Mouse (Mus musculus) limb, embryonic 10.5 days (tissue): ENCODE data around the gene Creb3l2. TPM values are rescaled to one million over a fixed set of nuclear protein-coding genes. Genes with fewer than 3 reads are reported as not detected.
A peak's percentile ranks its signal among the peaks of the same experiment; 100 is the strongest.

ENCODE experiments used
- DNase-seq: peaks from one replicate; pipeline ENCODE4 v3.0.0-alpha.2; 2017; ENCODE audit warnings: low spot score
- H3K27ac ChIP-seq: fragments of 300-500 bp; sonication (generic); 2 replicates; pipeline ENCODE4 v1.5.1; 2016; ENCODE audit warnings: mild to moderate bottlenecking
- H3K27me3 ChIP-seq: fragments of 300-500 bp; sonication (generic); 2 replicates; pipeline ENCODE4 v1.6.1; 2016; ENCODE audit warnings: low read depth, mild to moderate bottlenecking; ENCODE audit not compliant: poor library complexity, severe bottlenecking
- H3K36me3 ChIP-seq: fragments of 300-500 bp; sonication (generic); 2 replicates; pipeline ENCODE4 v1.6.1; 2016; ENCODE audit warnings: mild to moderate bottlenecking, moderate library complexity
- H3K4me1 ChIP-seq: fragments of 300-500 bp; sonication (generic); 2 replicates; pipeline ENCODE4 v1.6.1; 2016
- H3K4me3 ChIP-seq: fragments of 300-500 bp; sonication (generic); 2 replicates; pipeline ENCODE4 v1.5.1; 2016; ENCODE audit warnings: mild to moderate bottlenecking, moderate library complexity
- H3K9me3 ChIP-seq: fragments of 300-500 bp; sonication (generic); replicated peaks from 2 replicates; pipeline ENCODE4 v1.6.1; 2016; ENCODE audit warnings: mild to moderate bottlenecking
- WGBS: fragments of 180-500 bp; shearing (Covaris S2); methylation state at CpG from one replicate; pipeline ENCODE4 v1.1.7; 2016; 5-methylcytosine and 5-hydroxymethylcytosine counted together
- polyA plus RNA-seq: library from polyadenylated mRNA; unstranded; fragments of >200 nt; fragmentation: Nextera tagmentation; extraction: Ambion mirVana; gene quantifications from 2 replicates; pipeline ENCODE4 v1.2.1, GENCODE M21; 2016

Creb3l2 gene
- polyA plus RNA-seq, 1 experiment from 2014 or later: 17.2 TPM

- Histone ChIP-seq H3K36me3 (peaks cover 12% of the 10 kb centered on the region; the same call in 1 of the 2 replicates), H3K27me3 (no peaks in the 10 kb centered on the region), H3K9me3 (no peaks in the 10 kb centered on the region), H3K27ac (peak overlapping the region; percentile 53; the same call in 1 of the 2 replicates), H3K4me3 (no peak overlapping the region), H3K4me1 (peaks cover 40% of the 10 kb centered on the region)
- WGBS: 75% methylated on average over 17 of the region's 17 CpGs
- DNase-seq: no peak
Observed at GRCm38 (mm10) chr6:37419445-37419941, 22.5 kb downstream of the Creb3l2 start.

DNA sequence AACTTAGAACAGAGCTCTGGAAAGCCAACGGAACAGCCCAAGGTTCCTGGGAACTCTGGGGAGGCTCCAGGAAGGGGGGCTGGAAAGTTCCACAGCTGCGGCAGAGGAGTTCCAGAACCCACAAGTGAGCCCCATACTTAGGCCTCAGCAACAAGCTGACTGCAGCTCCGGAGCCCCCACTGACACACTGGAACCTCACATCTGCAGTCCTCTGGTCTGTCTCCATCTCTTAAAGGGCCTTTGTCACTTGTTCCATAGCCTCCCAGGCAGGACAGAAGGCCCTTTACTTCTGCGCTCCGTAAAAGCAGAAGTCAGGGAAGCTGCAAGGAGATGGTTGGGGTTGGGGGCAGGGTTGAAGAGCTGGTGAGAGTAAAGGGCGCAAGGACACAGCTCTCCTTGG is 23.0 kb downstream of the Creb3l2 start:
- no peaks in the 10 kb centered on the region for H3K9me3 ChIP-seq
- peaks cover 37% of the 10 kb centered on the region for H3K4me1 ChIP-seq
- no peak overlapping the region for H3K4me3 ChIP-seq
- H3K27me3 ChIP-seq: no peaks in the 10 kb centered on the region
- peaks cover 14% of the 10 kb centered on the region; the same call in 1 of the 2 replicates for H3K36me3 ChIP-seq
- 72% methylated on average over 6 of the region's 6 CpGs for WGBS
- peak overlapping the region; percentile 53; the same call in 1 of the 2 replicates for H3K27ac ChIP-seq
- no peak for DNase-seq

DNA sequence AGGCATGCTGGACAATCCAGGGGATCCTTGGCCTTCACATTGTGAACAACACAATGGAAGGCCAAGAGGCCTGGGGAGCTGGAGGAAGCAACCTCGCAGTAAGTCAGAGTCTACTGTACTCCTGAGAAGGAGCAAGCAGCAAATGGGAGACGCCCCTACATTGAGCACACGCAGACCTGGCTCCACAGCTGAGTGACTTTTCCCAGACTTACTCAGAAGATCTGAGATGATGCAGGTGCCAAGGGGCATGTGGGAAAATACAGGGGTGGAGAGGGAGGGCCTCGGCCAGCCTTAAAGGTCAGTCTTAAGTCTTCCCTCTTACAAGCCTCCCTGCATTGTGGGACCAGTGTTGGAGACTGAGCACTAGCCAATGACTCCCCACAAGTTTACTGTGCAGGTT is 25.2 kb downstream of the Creb3l2 start:
- no peak for DNase-seq
- H3K4me3 ChIP-seq: no peak overlapping the region
- no peaks in the 10 kb centered on the region for H3K27me3 ChIP-seq
- H3K9me3 ChIP-seq: no peaks in the 10 kb centered on the region
- H3K27ac ChIP-seq: no peak overlapping the region
- peaks cover 34% of the 10 kb centered on the region for H3K4me1 ChIP-seq
- WGBS: 87% methylated on average over 4 of the region's 4 CpGs
- H3K36me3 ChIP-seq: peaks cover 14% of the 10 kb centered on the region; the same call in 1 of the 2 replicates

DNA sequence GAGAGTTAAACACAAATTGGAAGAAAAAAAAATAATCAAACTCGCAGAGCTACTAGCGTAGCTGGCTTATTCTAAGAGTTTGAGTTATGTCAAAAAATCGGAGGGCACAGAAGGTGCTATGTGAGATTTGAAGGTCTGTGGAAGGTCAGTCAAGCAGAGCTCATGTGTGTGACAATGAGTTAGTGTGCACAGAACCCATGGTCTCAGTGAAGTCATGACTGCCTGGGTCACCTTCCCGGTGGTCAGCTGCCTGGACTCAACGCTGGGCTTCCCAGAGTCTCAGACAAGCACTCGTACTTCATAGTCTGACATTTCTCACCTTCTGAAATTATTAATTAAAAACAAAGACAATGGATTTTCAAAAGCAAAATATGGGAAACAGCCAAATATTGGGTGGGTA is 26.4 kb downstream of the Creb3l2 start:
- no peak for DNase-seq
- 81% methylated on average over 6 of the region's 6 CpGs for WGBS
- H3K36me3 ChIP-seq: 0 out of 2 replicates have a peak, but pooled peaks cover 12% of the 10 kb centered on the region
- no peaks in the 10 kb centered on the region for H3K27me3 ChIP-seq
- peaks cover 34% of the 10 kb centered on the region for H3K4me1 ChIP-seq
- H3K27ac ChIP-seq: peak overlapping the region; percentile 73
- no peak overlapping the region for H3K4me3 ChIP-seq
- no peaks in the 10 kb centered on the region for H3K9me3 ChIP-seq

- Histone ChIP-seq H3K36me3 (0 out of 2 replicates have a peak, but pooled peaks cover 12% of the 10 kb centered on the region), H3K27ac (peak overlapping the region; percentile 73), H3K4me3 (no peak overlapping the region), H3K27me3 (no peaks in the 10 kb centered on the region), H3K9me3 (no peaks in the 10 kb centered on the region), H3K4me1 (peaks cover 30% of the 10 kb centered on the region)
- 36% methylated on average over 7 of the region's 7 CpGs for WGBS
- peak; percentile 55 for DNase-seq
Observed at GRCm38 (mm10) chr6:37415034-37415433, 26.9 kb downstream of the Creb3l2 start.

DNA sequence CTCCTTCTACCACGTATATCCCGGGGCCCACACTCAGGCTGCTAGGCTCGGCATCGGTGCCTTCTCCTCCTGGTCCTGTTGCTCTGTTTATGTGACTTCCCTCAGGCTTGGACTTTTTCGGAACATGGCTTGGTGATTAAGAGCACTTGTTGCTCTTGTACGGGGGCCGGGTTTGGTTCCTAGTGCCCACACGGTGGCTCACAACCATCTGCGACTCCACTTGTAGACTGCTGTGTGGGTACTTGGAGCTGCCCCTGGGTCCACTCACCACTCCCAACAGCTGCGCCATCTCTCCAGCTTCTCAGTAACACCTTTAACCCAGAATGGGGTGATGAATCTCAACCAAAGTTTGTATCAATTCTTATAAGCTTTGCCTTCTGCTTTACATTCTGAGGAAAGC is 27.4 kb downstream of the Creb3l2 start:
- 92% methylated on average over 10 of the region's 10 CpGs for WGBS
- peak overlapping the region; percentile 73 for H3K27ac ChIP-seq
- H3K4me1 ChIP-seq: peaks cover 26% of the 10 kb centered on the region

GRCm38 (mm10) chr6:37411696-37412095 is 30.2 kb downstream of the Creb3l2 start:
- Histone ChIP-seq H3K27me3 (no peaks in the 10 kb centered on the region), H3K9me3 (no peaks in the 10 kb centered on the region), H3K27ac (peak overlapping the region; percentile 9; the same call in 1 of the 2 replicates), H3K36me3 (0 out of 2 replicates have a peak, but pooled peaks cover 5% of the 10 kb centered on the region), H3K4me3 (no peak overlapping the region), H3K4me1 (peaks cover 16% of the 10 kb centered on the region)
- 71% methylated on average over 3 of the region's 3 CpGs for WGBS
- DNase-seq: no peak

More for the DNA sequence above, 27.4 kb downstream of the Creb3l2 start:
- no peak overlapping the region for H3K4me3 ChIP-seq
- DNase-seq: no peak
- no peaks in the 10 kb centered on the region for H3K9me3 ChIP-seq
- 0 out of 2 replicates have a peak, but pooled peaks cover 12% of the 10 kb centered on the region for H3K36me3 ChIP-seq
- H3K27me3 ChIP-seq: no peaks in the 10 kb centered on the region

GRCm38 (mm10) chr6:37409829-37410228 is 32.1 kb downstream of the Creb3l2 start:
- Histone ChIP-seq H3K9me3 (no peaks in the 10 kb centered on the region), H3K27ac (no peak overlapping the region), H3K4me1 (peaks cover 6% of the 10 kb centered on the region), H3K36me3 (0 out of 2 replicates have a peak, but pooled peaks cover 5% of the 10 kb centered on the region), H3K4me3 (no peak overlapping the region), H3K27me3 (no peaks in the 10 kb centered on the region)
- 94% methylated on average over 2 of the region's 2 CpGs for WGBS
- DNase-seq: no peak

DNA sequence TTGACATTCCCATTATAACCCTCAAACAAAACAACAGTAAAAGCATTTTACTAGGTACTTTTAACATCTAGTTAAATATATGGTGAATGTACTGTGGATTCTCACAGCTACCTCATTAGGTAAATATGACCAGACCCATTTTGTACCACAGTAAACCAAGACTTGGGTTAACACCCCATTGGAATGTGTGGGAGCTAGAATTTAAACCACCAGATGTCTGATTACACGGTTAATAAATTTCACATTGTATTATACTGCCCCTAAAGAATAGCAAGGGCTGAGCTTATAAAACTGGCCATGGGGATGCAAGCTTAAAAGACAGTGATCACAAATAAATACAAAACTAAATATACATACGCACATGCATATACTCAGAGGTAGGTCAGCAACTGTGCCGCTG is 34.1 kb downstream of the Creb3l2 start:
- no peak for DNase-seq
- H3K27me3 ChIP-seq: no peaks in the 10 kb centered on the region
- no peak overlapping the region for H3K4me3 ChIP-seq
- no peaks in the 10 kb centered on the region for H3K9me3 ChIP-seq
- H3K36me3 ChIP-seq: no peaks in the 10 kb centered on the region
- 92% methylated on average over 3 of the region's 3 CpGs for WGBS
- H3K27ac ChIP-seq: no peak overlapping the region
- peaks cover 11% of the 10 kb centered on the region for H3K4me1 ChIP-seq

DNA sequence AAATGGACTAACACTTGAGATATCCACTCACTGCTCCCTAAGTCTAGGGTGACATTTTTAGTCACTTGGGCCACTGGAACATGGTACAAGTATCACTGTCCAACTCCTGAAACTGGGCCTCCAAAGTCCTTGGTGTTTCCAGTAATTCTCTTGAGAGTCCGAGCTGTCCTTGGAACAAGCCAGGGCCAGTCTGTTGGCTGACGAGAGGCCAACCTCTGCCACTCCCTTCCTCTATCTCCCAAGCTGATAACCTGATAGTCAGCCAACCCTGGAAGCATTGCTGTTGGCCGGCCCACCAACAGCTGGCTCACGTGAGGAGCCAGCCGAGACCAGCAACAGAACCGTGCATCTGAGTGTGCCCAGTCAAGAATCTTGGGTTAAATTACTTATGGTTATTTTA is 35.0 kb downstream of the Creb3l2 start:
- Histone ChIP-seq H3K27ac (no peak overlapping the region), H3K27me3 (no peaks in the 10 kb centered on the region), H3K4me3 (no peak overlapping the region), H3K36me3 (no peaks in the 10 kb centered on the region), H3K4me1 (peaks cover 18% of the 10 kb centered on the region), H3K9me3 (no peaks in the 10 kb centered on the region)
- no peak for DNase-seq
- WGBS: 87% methylated on average over 6 of the region's 6 CpGs

GRCm38 (mm10) chr6:37406018-37406417 is 35.9 kb downstream of the Creb3l2 start:
- 44% methylated on average over 10 of the region's 10 CpGs for WGBS

GRCm38 (mm10) chr6:37404325-37404724 is 37.6 kb downstream of the Creb3l2 start:
- H3K27ac ChIP-seq: no peak overlapping the region
- H3K36me3 ChIP-seq: no peaks in the 10 kb centered on the region
- peaks cover 36% of the 10 kb centered on the region for H3K4me1 ChIP-seq
- 55% methylated on average over 3 of the region's 3 CpGs for WGBS
- no peaks in the 10 kb centered on the region for H3K9me3 ChIP-seq
- H3K27me3 ChIP-seq: no peaks in the 10 kb centered on the region
- H3K4me3 ChIP-seq: no peak overlapping the region
- DNase-seq: no peak

More at GRCm38 (mm10) chr6:37406018-37406417, 35.9 kb downstream of the Creb3l2 start:
- no peaks in the 10 kb centered on the region for H3K27me3 ChIP-seq
- no peak overlapping the region for H3K27ac ChIP-seq
- no peak for DNase-seq
- H3K4me3 ChIP-seq: no peak overlapping the region
- H3K4me1 ChIP-seq: peaks cover 27% of the 10 kb centered on the region
- H3K36me3 ChIP-seq: no peaks in the 10 kb centered on the region
- H3K9me3 ChIP-seq: no peaks in the 10 kb centered on the region

- H3K27me3 ChIP-seq: no peaks in the 10 kb centered on the region
- H3K4me3 ChIP-seq: no peak overlapping the region
- H3K4me1 ChIP-seq: peaks cover 44% of the 10 kb centered on the region
- H3K36me3 ChIP-seq: no peaks in the 10 kb centered on the region
- no peaks in the 10 kb centered on the region for H3K9me3 ChIP-seq
- no peak for DNase-seq
- WGBS: 44% methylated on average over 7 of the region's 7 CpGs
- H3K27ac ChIP-seq: no peak overlapping the region; the same call in 1 of the 2 replicates
Observed at GRCm38 (mm10) chr6:37401928-37402327, 40.0 kb downstream of the Creb3l2 start.
